Mouse (Mus musculus) liver, embryonic 15.5 days (tissue): ENCODE measurements around the gene Wdr62. TPM values are rescaled to one million over a fixed set of nuclear protein-coding genes. Genes with fewer than 3 reads are reported as not detected.
"Not testable (repeated sequence)": the region's sequence is repeated elsewhere in the genome, so short reads cannot be mapped to it uniquely, and the experiment has no call there.

Experiments
- ATAC-seq: fragments of 200-750 bp; cut with Nextera tagmentation; 2 replicates; pipeline ENCODE4 v1.8.0; 2017; ENCODE audit warnings: moderate number of reproducible peaks, mild to moderate bottlenecking, moderate library complexity; ENCODE audit not compliant: insufficient read depth
- H3K27ac ChIP-seq: fragments of 300-500 bp; sonication (generic); replicated peaks from 2 replicates; pipeline ENCODE4 v1.5.1; 2015; ENCODE audit warnings: mild to moderate bottlenecking, inconsistent platforms
- H3K27me3 ChIP-seq: fragments of 300-500 bp; sonication (generic); 2 replicates; pipeline ENCODE4 v1.6.1; 2015; ENCODE audit warnings: mild to moderate bottlenecking, inconsistent platforms
- H3K36me3 ChIP-seq: fragments of 300-500 bp; sonication (generic); replicated peaks from 2 replicates; pipeline ENCODE4 v1.6.1; 2015; ENCODE audit warnings: moderate library complexity, mild to moderate bottlenecking, inconsistent platforms
- H3K4me1 ChIP-seq: fragments of 300-500 bp; sonication (generic); replicated peaks from 2 replicates; pipeline ENCODE4 v1.6.1; 2015; ENCODE audit warnings: inconsistent platforms
- H3K4me2 ChIP-seq: fragments of 300-500 bp; sonication (generic); 2 replicates; pipeline ENCODE4 v1.6.1; 2015; ENCODE audit warnings: moderate library complexity, mild to moderate bottlenecking, inconsistent platforms
- H3K4me3 ChIP-seq: fragments of 300-500 bp; sonication (generic); replicated peaks from 2 replicates; pipeline ENCODE4 v1.5.1; 2015; ENCODE audit warnings: mild to moderate bottlenecking, inconsistent platforms
- H3K9ac ChIP-seq: fragments of 300-500 bp; sonication (generic); 2 replicates; pipeline ENCODE4 v1.6.1; 2015; ENCODE audit warnings: moderate library complexity, mild to moderate bottlenecking, inconsistent platforms
- H3K9me3 ChIP-seq: fragments of 300-500 bp; sonication (generic); replicated peaks from 2 replicates; pipeline ENCODE4 v1.6.1; 2016; ENCODE audit warnings: inconsistent platforms
- WGBS: fragments of 180-500 bp; shearing (Covaris S2); methylation state at CpG from one replicate; pipeline ENCODE4 v1.1.7; 2015; ENCODE audit warnings: mixed read lengths; ENCODE audit not compliant: insufficient replicate concordance; 5-methylcytosine and 5-hydroxymethylcytosine counted together
- polyA plus RNA-seq: library from polyadenylated mRNA; unstranded; fragments of >200 nt; fragmentation: Nextera tagmentation; extraction: Ambion mirVana; gene quantifications from 2 replicates; pipeline ENCODE4 v1.2.1, GENCODE M21; 2015

Wdr62 gene
- polyA plus RNA-seq, 1 experiment from 2014 or later = 8.1 TPM

DNA sequence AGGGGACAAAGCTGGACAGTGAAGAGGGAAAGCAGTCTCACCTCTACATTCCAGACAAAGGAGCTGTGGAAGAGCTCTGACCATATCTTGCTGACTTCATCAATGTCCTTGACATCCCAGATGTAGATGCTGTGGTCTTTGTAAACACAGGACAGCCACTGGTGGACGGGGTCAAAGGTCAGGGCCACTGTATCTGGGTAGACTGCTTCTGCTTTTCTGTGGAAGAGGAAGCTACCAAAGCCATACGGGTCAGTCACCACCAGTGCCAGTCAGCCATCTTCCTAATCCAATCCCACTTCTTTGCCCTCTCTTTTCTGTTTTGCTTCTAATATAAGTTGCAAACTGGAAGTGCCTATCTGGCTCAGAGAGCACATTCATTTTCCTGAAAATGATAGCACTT is 15.2 kb downstream of the Wdr62 start:
- peaks cover 85% of the 10 kb centered on the region for H3K36me3 ChIP-seq
- H3K4me1 ChIP-seq = no peaks in the 10 kb centered on the region
- H3K9me3 ChIP-seq = no peaks in the 10 kb centered on the region
- WGBS = 50% methylated on average over 2 of the region's 2 CpGs
- H3K27me3 ChIP-seq = no peaks in the 10 kb centered on the region
- no peak overlapping the region for H3K4me3 ChIP-seq
- no peak for ATAC-seq
- H3K27ac ChIP-seq = no peak overlapping the region
- no peak overlapping the region for H3K4me2 ChIP-seq
- no peak overlapping the region for H3K9ac ChIP-seq

- Histone ChIP-seq H3K27me3 (no peaks in the 10 kb centered on the region), H3K4me2 (no peak overlapping the region), H3K36me3 (peaks cover 58% of the 10 kb centered on the region), H3K9ac (no peak overlapping the region), H3K27ac (no peak overlapping the region), H3K4me1 (peaks cover 4% of the 10 kb centered on the region; the same call in 1 of the 2 replicates), H3K4me3 (no peak overlapping the region), H3K9me3 (no peaks in the 10 kb centered on the region)
- WGBS = 74% methylated on average over 12 of the region's 12 CpGs
- no peak for ATAC-seq
These were observed 28.0 kb downstream of the Wdr62 start for GRCm38 (mm10) chr7:30251956-30252954.

GRCm38 (mm10) chr7:30237374-30237773 is 42.8 kb downstream of the Wdr62 start:
- not testable (repeated sequence) for ATAC-seq, H3K9ac ChIP-seq, H3K27me3 ChIP-seq, H3K4me2 ChIP-seq, H3K4me3 ChIP-seq, H3K9me3 ChIP-seq, H3K27ac ChIP-seq
- WGBS = 63% methylated on average over 3 of the region's 3 CpGs
- peaks cover 13% of the 10 kb centered on the region for H3K4me1 ChIP-seq
- peaks cover 40% of the 10 kb centered on the region for H3K36me3 ChIP-seq

DNA sequence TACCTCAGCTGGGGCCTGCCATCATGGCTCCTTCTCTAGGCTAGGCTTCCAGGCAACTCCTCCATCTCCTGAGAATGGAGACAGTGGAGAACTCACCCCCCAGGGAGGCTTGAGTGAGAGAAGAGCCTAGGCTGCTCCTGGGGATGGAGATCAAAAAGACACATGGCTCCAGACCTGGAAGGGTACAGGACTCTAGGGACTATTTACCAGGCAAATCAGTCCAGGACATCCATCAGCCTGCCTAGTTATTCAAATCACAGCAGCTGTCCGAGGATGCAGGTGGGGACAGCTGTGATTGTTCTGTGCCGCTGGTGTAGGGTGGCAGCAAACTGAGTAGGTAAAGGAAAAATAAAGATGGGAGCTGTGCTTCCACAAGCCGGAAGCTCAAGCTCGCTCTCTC is 44.6 kb downstream of the Wdr62 start, which contains the start of gene Ovol3:
TSS of gene Ovol3 (minus strand) at position 101 of the 400 bp plus-strand sequence.
- peaks cover 23% of the 10 kb centered on the region for H3K4me1 ChIP-seq
- H3K4me2 ChIP-seq = no peak within 1 kb of the TSS
- no peak within 1 kb of the TSS for H3K4me3 ChIP-seq
- no peak within 1 kb of the TSS for H3K27ac ChIP-seq
- WGBS = 67% methylated on average over 4 of the region's 4 CpGs
- ATAC-seq = no peak
- peaks cover 22% of the 10 kb centered on the region for H3K36me3 ChIP-seq
- H3K9ac ChIP-seq = no peak within 1 kb of the TSS
- H3K27me3 ChIP-seq = no peaks in the 10 kb centered on the region
- no peaks in the 10 kb centered on the region for H3K9me3 ChIP-seq

DNA sequence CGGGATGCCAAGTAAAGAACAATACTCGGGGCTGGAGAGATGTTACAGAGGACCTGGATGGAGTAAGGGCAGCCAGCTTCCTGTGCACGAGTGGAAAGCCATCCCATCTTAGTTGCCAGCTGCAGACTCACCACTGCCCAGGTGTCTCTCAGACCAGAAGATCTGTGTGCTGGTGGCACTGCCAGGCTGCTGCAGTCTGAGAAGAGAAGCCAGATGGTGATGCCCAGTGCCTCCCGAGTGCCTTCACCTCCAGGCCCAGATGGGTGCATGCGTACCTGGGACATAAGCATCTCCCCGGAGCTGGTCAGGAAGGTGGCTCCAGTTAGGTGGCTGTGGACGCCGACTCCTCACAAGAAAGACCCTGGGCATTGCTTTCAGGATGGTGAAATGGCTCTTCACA is 45.1 kb downstream of the Wdr62 start:
- WGBS = 78% methylated on average over 8 of the region's 8 CpGs
- Histone ChIP-seq H3K27me3 (no peaks in the 10 kb centered on the region), H3K4me2 (no peak overlapping the region), H3K4me1 (peaks cover 25% of the 10 kb centered on the region), H3K4me3 (no peak overlapping the region), H3K36me3 (peaks cover 17% of the 10 kb centered on the region), H3K9ac (no peak overlapping the region), H3K27ac (no peak overlapping the region), H3K9me3 (no peaks in the 10 kb centered on the region)
- ATAC-seq = no peak

GRCm38 (mm10) chr7:30234276-30234858 is 45.9 kb downstream of the Wdr62 start:
- no peak for ATAC-seq
- Histone ChIP-seq H3K4me3 (no peak overlapping the region), H3K36me3 (peaks cover 11% of the 10 kb centered on the region), H3K4me2 (no peak overlapping the region), H3K9ac (no peak overlapping the region), H3K27me3 (no peaks in the 10 kb centered on the region), H3K9me3 (no peaks in the 10 kb centered on the region), H3K4me1 (peaks cover 25% of the 10 kb centered on the region), H3K27ac (no peak overlapping the region)
- WGBS = 84% methylated on average over 15 of the region's 15 CpGs

DNA sequence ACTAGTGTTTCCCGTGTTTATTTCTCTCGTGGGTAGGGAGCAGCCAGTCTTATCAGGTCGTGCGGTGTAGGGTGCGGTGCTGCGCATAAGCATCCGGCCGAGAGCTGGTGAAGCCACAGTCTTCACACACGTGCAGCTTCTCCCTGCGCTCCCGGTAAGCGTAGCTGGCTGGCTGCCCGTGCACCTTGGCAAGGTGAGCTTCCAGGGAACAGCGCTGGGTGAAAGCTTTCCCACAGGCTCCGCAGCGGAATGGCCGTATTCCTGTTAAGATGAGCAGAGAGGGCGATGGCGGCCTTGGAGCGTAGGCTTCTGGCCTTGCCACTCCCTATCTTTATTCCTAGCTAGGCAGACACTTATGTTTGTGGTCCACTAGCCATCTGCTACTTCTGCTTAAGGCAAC is 46.8 kb downstream of the Wdr62 start:
- no peak for ATAC-seq
- no peaks in the 10 kb centered on the region for H3K27me3 ChIP-seq
- H3K27ac ChIP-seq = no peak overlapping the region
- H3K36me3 ChIP-seq = peaks cover 11% of the 10 kb centered on the region
- peak overlapping the region; percentile 95 for H3K4me2 ChIP-seq
- H3K4me3 ChIP-seq = peak overlapping the region; percentile 75
- no peak overlapping the region for H3K9ac ChIP-seq
- no peaks in the 10 kb centered on the region for H3K9me3 ChIP-seq
- 83% methylated on average over 20 of the region's 20 CpGs for WGBS
- peaks cover 25% of the 10 kb centered on the region for H3K4me1 ChIP-seq

DNA sequence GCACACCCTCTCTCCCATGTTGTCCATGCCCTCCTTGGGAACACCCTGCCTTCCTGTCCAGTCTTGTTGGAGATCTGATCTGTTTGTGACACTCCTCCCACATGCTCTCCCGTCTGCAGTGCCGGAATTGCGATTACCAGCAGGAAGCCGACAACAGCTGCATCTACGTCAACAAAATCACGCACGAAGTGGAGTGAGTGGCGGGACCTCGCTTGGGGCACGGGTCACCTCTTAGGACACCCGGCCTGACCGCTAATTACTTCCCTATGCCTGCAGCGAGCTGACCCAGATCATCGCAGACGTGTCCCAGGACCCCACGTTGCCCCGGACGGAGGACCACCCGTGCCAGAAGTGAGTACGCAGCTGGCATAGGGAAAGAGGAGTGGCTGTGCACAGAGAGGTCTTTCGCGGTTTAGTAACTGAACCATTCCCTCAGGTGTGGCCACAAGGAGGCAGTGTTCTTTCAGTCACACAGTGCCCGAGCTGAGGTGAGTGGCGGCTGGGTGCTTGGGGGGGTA is 47.5 kb downstream of the Wdr62 start:
- peaks cover 14% of the 10 kb centered on the region for H3K36me3 ChIP-seq
- peaks cover 25% of the 10 kb centered on the region for H3K4me1 ChIP-seq
- 4% methylated on average over 24 of the region's 24 CpGs for WGBS
- H3K9ac ChIP-seq = peak overlapping the region; percentile 67
- H3K4me2 ChIP-seq = peak overlapping the region; percentile 95
- peak overlapping the region; percentile 75 for H3K4me3 ChIP-seq
- ATAC-seq = peak; percentile 9; the same call in 1 of the 2 replicates
- no peaks in the 10 kb centered on the region for H3K9me3 ChIP-seq
- H3K27me3 ChIP-seq = no peaks in the 10 kb centered on the region
- H3K27ac ChIP-seq = peak overlapping the region; percentile 92

DNA sequence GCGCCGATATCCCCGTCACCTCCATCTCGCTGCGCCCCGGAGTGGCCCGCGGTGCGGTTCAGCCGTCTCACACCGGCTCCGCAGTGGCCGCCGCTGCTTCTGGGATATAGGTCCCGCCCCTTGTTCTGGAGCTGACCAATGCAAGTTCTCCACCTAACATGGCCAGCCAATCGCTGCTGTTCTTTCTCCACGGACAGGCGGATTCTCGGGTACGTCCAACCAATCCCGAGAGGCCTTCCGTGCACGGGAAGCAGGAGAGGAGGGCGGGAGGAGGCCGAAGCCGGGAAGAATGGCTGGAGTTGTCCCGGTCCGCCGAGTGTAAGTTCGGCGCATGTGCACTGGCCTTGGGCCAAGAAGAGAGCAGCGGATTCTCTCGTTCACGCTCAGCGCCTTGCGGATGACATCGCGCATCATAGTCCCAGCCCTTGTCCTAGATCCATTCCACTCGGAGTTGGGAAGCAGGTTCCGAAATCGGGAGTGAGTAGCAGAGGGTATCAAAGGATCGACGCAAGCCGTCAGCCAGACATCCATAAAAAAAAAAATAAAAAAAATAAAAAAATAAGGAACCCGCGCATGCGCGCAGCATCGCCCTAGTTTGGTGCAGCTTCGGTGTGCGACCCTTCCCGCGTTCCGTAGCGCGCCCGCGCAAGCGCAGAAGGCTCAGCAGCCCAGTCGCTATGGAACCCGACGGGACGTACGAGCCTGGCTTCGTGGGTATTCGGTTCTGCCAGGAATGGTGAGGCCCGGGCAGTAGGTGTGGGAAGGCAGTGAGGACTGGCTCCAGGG is 48.4 kb downstream of the Wdr62 start, which contains the start of the genes Polr2i and Tbcb:
TSS of gene Polr2i (plus strand) at position 280 of the 786 bp plus-strand sequence.
TSS of gene Tbcb (minus strand) at position 604 of the 786 bp plus-strand sequence.
- Histone ChIP-seq H3K27ac (peak within 1 kb of the TSS; percentile 92), H3K4me1 (peaks cover 25% of the 10 kb centered on the region), H3K4me2 (peak within 1 kb of the TSS; percentile 95), H3K27me3 (no peaks in the 10 kb centered on the region), H3K36me3 (peaks cover 14% of the 10 kb centered on the region), H3K9ac (peak within 1 kb of the TSS; percentile 67), H3K4me3 (peak within 1 kb of the TSS; percentile 75), H3K9me3 (no peaks in the 10 kb centered on the region)
- peak; percentile 91 for ATAC-seq
- under 1% methylated on average over 67 of the region's 67 CpGs for WGBS

DNA sequence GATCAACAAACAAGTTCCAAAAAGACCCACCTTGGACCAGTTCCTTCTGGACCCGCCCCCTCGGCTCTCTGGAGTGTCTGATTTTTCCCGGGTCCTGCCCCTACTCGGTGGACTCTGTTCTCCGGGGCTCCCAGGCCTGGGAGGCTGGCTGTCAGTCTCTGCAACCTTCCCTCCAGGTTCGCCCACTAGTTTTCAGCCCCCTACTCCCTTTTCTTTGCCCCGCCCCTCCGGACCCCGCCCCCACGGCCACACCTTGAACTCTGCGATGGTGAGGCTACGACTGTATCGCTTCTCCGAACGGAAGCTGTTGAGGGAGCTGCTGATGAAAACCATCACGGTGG is 48.9 kb downstream of the Wdr62 start:
- H3K27me3 ChIP-seq = no peaks in the 10 kb centered on the region
- peak overlapping the region; percentile 59 for H3K9ac ChIP-seq
- ATAC-seq = peak; percentile 20; the same call in 1 of the 2 replicates
- H3K4me3 ChIP-seq = peak overlapping the region; percentile 75
- H3K9me3 ChIP-seq = no peaks in the 10 kb centered on the region
- H3K36me3 ChIP-seq = peaks cover 20% of the 10 kb centered on the region
- H3K27ac ChIP-seq = peak overlapping the region; percentile 61; the same call in 1 of the 2 replicates
- peaks cover 25% of the 10 kb centered on the region for H3K4me1 ChIP-seq
- WGBS = 0% methylated on average over 14 of the region's 16 CpGs
- H3K4me2 ChIP-seq = peak overlapping the region; percentile 95
